Mouse (Mus musculus): ENCODE results near the gene Psenen. TPM values are rescaled to one million over a fixed set of nuclear protein-coding genes. Genes with fewer than 3 reads are reported as not detected.

The Psenen gene
- polyA plus RNA-seq, 1 experiment, result 236 TPM

- Histone ChIP-seq H3K4me1 (ENCODE audit: control insufficient read depth, insufficient read depth, low read length) (peaks cover 6% of the 10 kb centered on the region), H3K4me3 (ENCODE audit: insufficient read depth, low read length) (no peak overlapping the region), H3K27ac (ENCODE audit: insufficient read depth, low read depth, low read length) (no peak overlapping the region)
- TF ChIP-seq CTCF (IDR thresholded peaks at IDR 0.05; ENCODE audit: low read depth, low read length) (no peak), POLR2A (IDR thresholded peaks at IDR 0.05; ENCODE audit: borderline replicate concordance, low read depth, low read length) (no peak)
These were observed 36.5 kb upstream of the Psenen start for GRCm38 (mm10) chr7:30599933-30600353.

- peaks cover 17% of the 10 kb centered on the region for H3K4me1 ChIP-seq (ENCODE audit: control insufficient read depth, insufficient read depth, low read length)
- no peak within 1 kb of the TSS for H3K4me3 ChIP-seq (ENCODE audit: insufficient read depth, low read length)
- no peak within 1 kb of the TSS for H3K27ac ChIP-seq (ENCODE audit: insufficient read depth, low read depth, low read length)
- TF ChIP-seq POLR2A (IDR thresholded peaks at IDR 0.05; ENCODE audit: borderline replicate concordance, low read depth, low read length) (no peak), CTCF (IDR thresholded peaks at IDR 0.05; ENCODE audit: low read depth, low read length) (no peak)
These were observed 35.4 kb upstream of the Psenen start, which contains the start of gene Zbtb32 for GRCm38 (mm10) chr7:30598786-30599185. Zbtb32 (minus strand) TSS chr7:30598909.

GRCm38 (mm10) chr7:30596811-30597210 lies 33.4 kb upstream of the Psenen start:
- H3K27ac ChIP-seq (ENCODE audit: insufficient read depth, low read depth, low read length), result no peak overlapping the region
- peaks cover 35% of the 10 kb centered on the region for H3K4me1 ChIP-seq (ENCODE audit: control insufficient read depth, insufficient read depth, low read length)
- H3K4me3 ChIP-seq (ENCODE audit: insufficient read depth, low read length), result no peak overlapping the region
- TF ChIP-seq CTCF (IDR thresholded peaks at IDR 0.05; ENCODE audit: low read depth, low read length), result no peak

- no peak for TF ChIP-seq POLR2A (IDR thresholded peaks at IDR 0.05; ENCODE audit: borderline replicate concordance, low read depth, low read length)
- peaks cover 39% of the 10 kb centered on the region for H3K4me1 ChIP-seq (ENCODE audit: control insufficient read depth, insufficient read depth, low read length)
- no peak overlapping the region for H3K4me3 ChIP-seq (ENCODE audit: insufficient read depth, low read length)
- no peak overlapping the region for H3K27ac ChIP-seq (ENCODE audit: insufficient read depth, low read depth, low read length)
These were observed 32.7 kb upstream of the Psenen start for GRCm38 (mm10) chr7:30596093-30596492.

- Histone ChIP-seq H3K4me3 (ENCODE audit: insufficient read depth, low read length) (no peak overlapping the region), H3K4me1 (ENCODE audit: control insufficient read depth, insufficient read depth, low read length) (peaks cover 39% of the 10 kb centered on the region), H3K27ac (ENCODE audit: insufficient read depth, low read depth, low read length) (no peak overlapping the region)
- TF ChIP-seq POLR2A (IDR thresholded peaks at IDR 0.05; ENCODE audit: borderline replicate concordance, low read depth, low read length) (no peak), CTCF (IDR thresholded peaks at IDR 0.05; ENCODE audit: low read depth, low read length) (no peak)
These were observed 31.1 kb upstream of the Psenen start for GRCm38 (mm10) chr7:30594510-30595024.

- H3K4me3 ChIP-seq (ENCODE audit: insufficient read depth, low read length), result no peak overlapping the region
- peaks cover 39% of the 10 kb centered on the region for H3K4me1 ChIP-seq (ENCODE audit: control insufficient read depth, insufficient read depth, low read length)
- no peak for TF ChIP-seq CTCF (IDR thresholded peaks at IDR 0.05; ENCODE audit: low read depth, low read length)
- no peak for TF ChIP-seq POLR2A (IDR thresholded peaks at IDR 0.05; ENCODE audit: borderline replicate concordance, low read depth, low read length)
- H3K27ac ChIP-seq (ENCODE audit: insufficient read depth, low read depth, low read length), result no peak overlapping the region
These were observed 30.4 kb upstream of the Psenen start for GRCm38 (mm10) chr7:30593579-30594509.

GRCm38 (mm10) chr7:30592772-30593423 lies 29.5 kb upstream of the Psenen start:
- H3K4me1 ChIP-seq (ENCODE audit: control insufficient read depth, insufficient read depth, low read length), result peaks cover 39% of the 10 kb centered on the region
- no peak overlapping the region for H3K4me3 ChIP-seq (ENCODE audit: insufficient read depth, low read length)
- TF ChIP-seq CTCF (IDR thresholded peaks at IDR 0.05; ENCODE audit: low read depth, low read length) (no peak), POLR2A (IDR thresholded peaks at IDR 0.05; ENCODE audit: borderline replicate concordance, low read depth, low read length) (no peak)
- peak overlapping the region; percentile 30 for H3K27ac ChIP-seq (ENCODE audit: insufficient read depth, low read depth, low read length)

GRCm38 (mm10) chr7:30591605-30591951 lies 28.2 kb upstream of the Psenen start:
- TF ChIP-seq CTCF (IDR thresholded peaks at IDR 0.05; ENCODE audit: low read depth, low read length) (no peak), POLR2A (IDR thresholded peaks at IDR 0.05; ENCODE audit: borderline replicate concordance, low read depth, low read length) (no peak)
- Histone ChIP-seq H3K4me1 (ENCODE audit: control insufficient read depth, insufficient read depth, low read length) (peaks cover 47% of the 10 kb centered on the region), H3K4me3 (ENCODE audit: insufficient read depth, low read length) (no peak overlapping the region), H3K27ac (ENCODE audit: insufficient read depth, low read depth, low read length) (no peak overlapping the region)

- Histone ChIP-seq H3K27ac (ENCODE audit: insufficient read depth, low read depth, low read length) (no peak overlapping the region), H3K4me1 (ENCODE audit: control insufficient read depth, insufficient read depth, low read length) (peaks cover 47% of the 10 kb centered on the region), H3K4me3 (ENCODE audit: insufficient read depth, low read length) (no peak overlapping the region)
- TF ChIP-seq POLR2A (IDR thresholded peaks at IDR 0.05; ENCODE audit: borderline replicate concordance, low read depth, low read length) (no peak), CTCF (IDR thresholded peaks at IDR 0.05; ENCODE audit: low read depth, low read length) (no peak)
These were observed 27.6 kb upstream of the Psenen start for GRCm38 (mm10) chr7:30590927-30591604.
